Mouse (Mus musculus) gastrocnemius, adult 2 months (tissue): ENCODE measurements around the gene Gm5089. TPM values are rescaled to one million over a fixed set of nuclear protein-coding genes. Genes with fewer than 3 reads are reported as not detected.
A peak's percentile ranks its signal among the peaks of the same experiment; 100 is the strongest.

Source experiments
- DNase-seq: peaks from one replicate; pipeline ENCODE4 v3.0.0; 2022
- H3K27ac ChIP-seq: fragments of 200-600 bp; 2 replicates; pipeline ENCODE4 v1.8.1; 2022; ENCODE audit warnings: mild to moderate bottlenecking
- H3K4me3 ChIP-seq: fragments of 200-600 bp; 2 replicates; pipeline ENCODE4 v1.8.1; 2022; ENCODE audit warnings: mild to moderate bottlenecking, moderate library complexity
- CTCF ChIP-seq: fragments of 200-600 bp; IDR thresholded peaks from 2 replicates; pipeline ENCODE4 v1.8.1; 2022; ENCODE audit warnings: antibody characterized with exemption, mild to moderate bottlenecking, moderate library complexity
- intact Hi-C: fragments of 180-260 bp; cut with DNase I; formaldehyde crosslinking; loops from one replicate; pipeline ENCODE4 v1.15.1; 2025
- total RNA-seq, 2 experiments: library from RNA; stranded (reverse); gene quantifications; 2 replicates each; pipeline ENCODE4 v1.2.3; 2021

Gene Gm5089
- total RNA-seq, 2 experiments from 2014 or later: not detected

GRCm38 (mm10) chr14:122475557-122476040, 24.7 kb upstream of the Gm5089 start:
- DNase-seq: no peak
- intact Hi-C loops: loop anchor here (10.0 kb wide), 1 partner anchor 251 kb away; no protein-coding TSS in a partner anchor

GRCm38 (mm10) chr14:122474891-122475556, 24.1 kb upstream of the Gm5089 start, which contains the start of gene Zic2:
Gene Zic2 (plus strand): TSS chr14:122475435.
- Histone ChIP-seq H3K4me3 (peak within 1 kb of the TSS; percentile 69), H3K27ac (no peak within 1 kb of the TSS)
- DNase-seq: peak; percentile 51
- intact Hi-C loops: loop anchor here (10.0 kb wide), 1 partner anchor 250 kb away; no protein-coding TSS in a partner anchor
- TF ChIP-seq CTCF: no peak

More at GRCm38 (mm10) chr14:122475557-122476040, 24.7 kb upstream of the Gm5089 start:
- TF ChIP-seq CTCF: no peak
- no peak overlapping the region for H3K27ac ChIP-seq
- peak overlapping the region; percentile 69 for H3K4me3 ChIP-seq

- H3K4me3 ChIP-seq: peak overlapping the region; percentile 69
- no peak overlapping the region for H3K27ac ChIP-seq
- DNase-seq: no peak
- intact Hi-C loops: loop anchor here (10.0 kb wide), 1 partner anchor 249 kb away; no protein-coding TSS in a partner anchor
- TF ChIP-seq CTCF: no peak
Measured at GRCm38 (mm10) chr14:122474041-122474890, 23.4 kb upstream of the Gm5089 start.

- TF ChIP-seq CTCF: no peak
- H3K4me3 ChIP-seq: no peak overlapping the region
- no peak for DNase-seq
- no peak overlapping the region for H3K27ac ChIP-seq
- intact Hi-C loops: loop anchor here (10.0 kb wide), 1 partner anchor 248 kb away; no protein-coding TSS in a partner anchor
Measured at GRCm38 (mm10) chr14:122473211-122473751, 22.4 kb upstream of the Gm5089 start.

GRCm38 (mm10) chr14:122472647-122473046, 21.7 kb upstream of the Gm5089 start:
- no peak for TF ChIP-seq CTCF
- intact Hi-C loops: loop anchor here (10.0 kb wide), 1 partner anchor 248 kb away; no protein-coding TSS in a partner anchor
- H3K4me3 ChIP-seq: no peak overlapping the region
- H3K27ac ChIP-seq: no peak overlapping the region
- DNase-seq: no peak

- no peak for TF ChIP-seq CTCF
- Histone ChIP-seq H3K27ac (no peak overlapping the region), H3K4me3 (no peak overlapping the region)
- no peak for DNase-seq
- intact Hi-C loops: loop anchor here (10.0 kb wide), 1 partner anchor 247 kb away; no protein-coding TSS in a partner anchor
Measured at GRCm38 (mm10) chr14:122472161-122472560, 21.2 kb upstream of the Gm5089 start.

GRCm38 (mm10) chr14:122471449-122472085, 20.7 kb upstream of the Gm5089 start:
- intact Hi-C loops: loop anchor here (10.0 kb wide), 1 partner anchor 247 kb away; no protein-coding TSS in a partner anchor
- no peak overlapping the region for H3K4me3 ChIP-seq
- TF ChIP-seq CTCF: no peak
- DNase-seq: no peak
- no peak overlapping the region for H3K27ac ChIP-seq

GRCm38 (mm10) chr14:122468971-122469755, 18.2 kb upstream of the Gm5089 start:
- no peak for TF ChIP-seq CTCF
- Histone ChIP-seq H3K27ac (no peak overlapping the region), H3K4me3 (no peak overlapping the region)
- DNase-seq: no peak
- intact Hi-C loops: no loop called here

GRCm38 (mm10) chr14:122467926-122468841, 17.3 kb upstream of the Gm5089 start:
- intact Hi-C loops: no loop called here
- no peak for DNase-seq
- no peak for TF ChIP-seq CTCF
- Histone ChIP-seq H3K4me3 (no peak overlapping the region), H3K27ac (no peak overlapping the region)

- TF ChIP-seq CTCF: no peak
- H3K4me3 ChIP-seq: no peak overlapping the region
- H3K27ac ChIP-seq: no peak overlapping the region
- intact Hi-C loops: no loop called here
- no peak for DNase-seq
Measured at GRCm38 (mm10) chr14:122466756-122467362, 15.9 kb upstream of the Gm5089 start.
